Mouse (Mus musculus): Measurements from ENCODE around the gene B3gnt2.
A peak's percentile ranks its signal among the peaks of the same experiment; 100 is the strongest.

Gene B3gnt2

DNA sequence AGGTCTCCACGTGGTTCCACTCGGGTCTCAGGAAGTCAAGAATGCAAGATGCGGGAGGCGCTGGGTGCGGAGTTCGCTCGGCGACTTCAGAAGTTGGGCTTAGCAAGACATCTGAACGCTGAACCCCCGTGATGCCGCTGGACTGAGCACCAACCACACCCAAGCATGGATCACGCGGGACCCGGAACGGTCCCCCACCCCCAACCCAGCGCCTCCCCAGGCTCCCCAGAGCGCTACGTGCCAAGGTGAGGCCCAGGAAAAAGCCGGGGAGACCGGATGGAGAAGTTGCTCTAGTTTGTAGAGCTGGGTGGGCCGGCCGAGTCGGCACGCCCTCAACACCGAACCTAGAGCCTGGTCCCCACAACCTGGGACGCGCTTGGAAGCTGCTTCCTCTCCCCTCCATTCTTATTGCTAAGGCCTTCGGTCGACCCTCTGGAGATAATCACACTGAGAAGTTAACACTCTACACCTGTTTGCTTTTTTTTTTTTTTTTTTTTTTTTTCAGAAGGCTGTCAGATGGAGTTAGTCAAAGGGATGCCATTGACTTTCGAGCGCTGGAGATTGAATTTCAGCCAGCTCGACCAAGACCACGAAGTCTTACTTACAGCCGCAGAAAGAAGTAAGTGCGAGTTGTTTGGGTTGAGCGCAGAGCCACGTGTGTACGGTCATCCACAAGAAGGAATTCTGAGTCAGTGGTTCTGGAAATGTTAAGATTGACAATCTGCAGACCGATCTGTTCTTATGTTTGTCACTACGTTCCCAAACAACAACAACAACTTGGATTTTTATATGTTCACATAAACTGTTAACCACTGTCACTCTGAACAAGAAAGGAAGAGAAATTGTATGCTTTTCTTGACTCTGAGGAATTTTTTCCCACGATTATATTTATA lies at the start of gene B3gnt2:
TSS of gene B3gnt2 (minus strand) at position 627 of the 893 bp plus-strand sequence.
- peak; percentile 71 for DNase-seq

DNA sequence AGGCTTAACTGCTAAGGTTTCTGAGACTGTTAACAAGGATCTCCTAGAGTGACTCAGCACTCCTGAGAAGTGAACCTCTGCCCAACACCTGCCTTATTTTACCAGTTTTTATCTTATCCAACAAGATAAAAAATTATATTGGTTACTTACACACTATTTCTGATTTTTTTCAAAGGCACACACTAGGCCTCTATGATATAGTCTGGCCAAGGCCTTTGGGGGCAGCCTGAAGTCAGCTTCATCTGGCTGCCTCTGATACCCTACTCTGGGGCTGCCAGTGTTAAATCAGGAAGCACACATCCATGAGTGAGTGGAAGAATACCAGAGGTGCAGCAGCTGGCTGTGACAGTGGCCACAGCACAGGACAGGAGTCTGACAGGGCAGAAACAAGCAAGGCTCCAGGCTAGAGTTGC lies 45.7 kb upstream of the B3gnt2 start:
- no peak for DNase-seq

DNA sequence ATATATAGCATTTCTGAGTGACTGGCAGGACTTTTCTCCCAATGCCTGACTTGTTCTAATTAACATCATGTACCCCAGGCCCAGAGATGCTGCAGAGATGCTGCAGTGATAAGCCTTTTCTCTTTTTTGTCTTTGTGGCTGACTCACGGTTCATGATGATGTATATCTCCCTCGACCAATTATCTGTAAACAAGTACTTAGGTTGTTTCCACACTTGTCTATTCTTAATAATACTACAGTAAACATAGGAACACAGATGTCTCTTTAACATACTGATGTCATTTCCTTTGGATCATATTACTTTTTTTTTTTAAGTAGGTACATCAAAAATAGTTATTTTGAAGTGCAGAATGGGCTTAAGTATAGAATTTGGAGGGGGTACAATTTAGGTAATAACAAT lies 42.2 kb upstream of the B3gnt2 start:
- no peak for DNase-seq

DNA sequence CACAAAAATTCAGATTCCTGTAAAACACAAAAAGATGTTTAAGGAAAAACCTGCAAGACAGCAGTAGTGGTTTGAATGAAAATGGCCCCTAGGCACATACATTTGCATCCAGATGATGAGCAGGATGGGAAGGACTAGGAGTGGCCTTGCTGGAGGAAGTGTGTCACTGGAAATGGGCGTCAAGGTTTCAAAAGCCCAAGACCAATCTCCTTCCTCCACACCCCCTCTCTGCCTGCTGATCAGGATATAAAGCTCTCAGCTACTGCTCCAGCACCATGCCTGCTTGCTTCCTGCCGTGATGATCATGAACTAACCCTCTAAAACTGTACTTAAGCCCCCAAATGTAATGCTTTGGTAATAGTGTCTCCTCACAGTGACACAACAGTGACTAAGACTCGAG lies 39.3 kb upstream of the B3gnt2 start:
- no peak for DNase-seq

DNA sequence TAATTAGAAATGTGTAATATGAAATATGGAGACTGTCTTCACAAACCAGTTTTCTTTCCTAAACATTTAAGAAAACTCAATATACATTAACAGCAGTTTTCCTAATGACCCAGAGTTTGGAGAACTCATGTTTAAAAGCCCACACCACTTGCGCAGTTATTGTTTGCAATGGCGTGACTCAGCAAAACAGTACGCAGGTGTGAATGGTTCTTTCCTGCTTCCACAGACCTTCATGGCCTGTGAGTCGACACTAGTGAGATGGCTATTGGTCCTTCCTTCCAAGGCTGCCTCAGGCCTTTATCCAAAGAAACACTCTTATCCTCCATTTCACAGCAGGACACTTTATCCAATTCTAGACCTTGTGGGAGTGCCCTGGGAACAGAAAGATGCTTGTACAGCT lies 36.9 kb upstream of the B3gnt2 start:
- DNase-seq: no peak

DNA sequence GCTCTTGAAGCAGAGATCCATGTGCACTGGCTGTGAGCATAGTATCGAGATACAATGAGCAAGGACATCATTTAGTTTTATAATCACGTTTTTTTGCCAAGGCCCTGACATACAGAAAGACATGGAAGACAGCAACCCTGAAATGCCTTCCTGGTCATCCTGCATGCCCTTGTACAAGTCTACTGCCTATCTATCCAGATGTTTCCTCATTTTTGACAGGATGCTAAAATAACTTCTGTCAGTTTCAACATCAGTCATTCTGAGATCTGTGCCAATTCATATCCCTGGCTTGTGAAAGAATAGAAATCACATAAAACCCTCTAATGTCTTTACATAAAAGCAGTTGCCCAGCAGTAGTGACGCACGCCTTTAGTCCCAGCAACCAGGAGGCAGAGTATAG lies 36.4 kb upstream of the B3gnt2 start:
- no peak for DNase-seq

DNA sequence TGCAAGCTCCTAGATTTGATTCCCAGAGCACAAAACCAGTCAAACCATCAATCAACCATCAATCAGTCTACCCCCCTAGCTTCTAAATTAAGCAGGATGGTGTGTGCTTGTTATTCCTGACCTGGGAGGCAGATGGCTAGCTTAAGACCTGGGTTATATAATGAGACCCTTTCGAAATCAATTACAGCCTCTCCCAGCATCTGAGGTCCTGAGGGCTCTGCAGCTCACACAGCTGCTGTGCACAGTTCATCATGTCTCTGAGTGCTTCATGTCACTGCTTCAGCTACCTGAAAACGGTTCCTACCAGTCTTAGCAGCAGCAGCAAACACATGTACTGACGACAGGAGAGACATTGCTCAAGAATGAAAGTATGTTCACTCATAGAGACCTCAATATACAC lies 32.3 kb upstream of the B3gnt2 start:
- DNase-seq: no peak

DNA sequence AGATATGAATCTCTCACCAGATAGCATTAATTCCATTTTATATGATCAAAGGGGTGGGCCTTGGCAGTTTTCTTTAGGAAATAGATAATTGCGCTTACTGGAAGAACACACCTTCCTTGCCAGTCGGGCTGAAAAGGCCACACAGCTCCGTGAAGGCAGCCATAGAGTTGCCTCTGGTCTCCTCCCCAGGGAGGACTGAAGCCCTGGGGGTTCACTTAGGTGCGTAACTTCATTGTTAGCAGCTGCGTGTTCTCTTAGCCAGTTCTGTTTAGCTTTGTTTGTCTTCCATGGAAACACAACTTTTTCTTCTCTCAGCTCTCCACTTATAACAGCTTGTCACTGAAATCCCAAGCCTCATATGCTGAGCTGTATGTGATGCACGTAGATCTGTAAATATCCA lies 31.7 kb upstream of the B3gnt2 start:
- peak; percentile 20 for DNase-seq

DNA sequence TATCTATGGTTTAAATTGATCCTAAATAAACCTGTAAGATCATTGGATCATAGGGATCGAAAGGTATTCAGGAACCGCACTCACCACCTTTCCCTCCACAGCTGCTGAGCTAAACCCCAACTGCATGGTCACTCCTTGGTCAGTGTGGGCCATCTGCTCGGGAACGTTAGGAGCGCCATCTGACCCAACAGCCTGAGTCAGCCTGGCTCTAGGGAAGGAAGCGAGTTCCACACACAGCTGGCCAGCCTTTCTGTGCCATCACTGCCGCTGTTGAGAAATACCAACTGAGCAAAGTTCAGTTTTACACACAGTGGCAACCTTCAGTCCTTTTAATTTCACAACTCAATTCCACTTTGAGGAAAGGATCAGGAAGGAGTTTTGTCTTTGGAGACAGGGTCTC lies 31.1 kb upstream of the B3gnt2 start:
- DNase-seq: peak; percentile 55

DNA sequence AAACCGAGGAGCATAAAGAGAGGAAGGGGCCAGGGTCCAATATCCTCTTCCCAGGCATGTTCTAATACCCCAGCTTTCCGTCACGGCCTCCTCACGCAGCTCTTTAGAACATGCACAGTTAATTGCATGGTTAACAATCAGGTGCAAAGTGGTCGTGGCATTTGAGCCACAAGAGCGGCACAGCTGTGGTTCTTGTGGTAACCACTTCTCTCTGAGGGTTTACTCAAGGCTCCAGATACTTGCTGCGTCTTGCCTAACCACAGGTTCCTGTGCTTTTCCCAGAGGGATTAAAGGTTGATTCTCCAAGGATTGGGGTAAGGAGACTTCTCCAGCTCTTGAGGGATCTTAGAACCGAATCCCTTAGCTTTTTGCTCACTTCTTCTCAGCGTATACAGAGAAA lies 30.5 kb upstream of the B3gnt2 start:
- peak; percentile 38 for DNase-seq

DNA sequence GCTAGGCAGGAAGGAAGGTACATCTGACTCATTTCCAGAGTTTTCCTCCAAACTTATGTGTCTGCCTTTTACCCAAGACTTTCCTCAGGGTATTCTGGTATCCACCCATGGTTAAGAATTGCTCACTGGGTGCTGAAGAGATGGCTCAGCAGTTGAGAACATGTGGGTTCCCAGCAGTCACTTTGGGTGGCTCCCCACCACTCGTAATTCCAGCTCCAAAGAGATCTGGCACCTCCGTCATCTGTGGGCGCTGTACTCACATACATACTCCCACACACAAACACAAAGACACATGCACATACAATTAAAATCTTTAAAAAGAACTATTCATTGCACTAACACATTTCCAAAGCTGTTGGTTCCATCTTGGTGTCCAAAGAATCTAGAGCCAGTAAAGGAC lies 28.5 kb upstream of the B3gnt2 start:
- no peak for DNase-seq

DNA sequence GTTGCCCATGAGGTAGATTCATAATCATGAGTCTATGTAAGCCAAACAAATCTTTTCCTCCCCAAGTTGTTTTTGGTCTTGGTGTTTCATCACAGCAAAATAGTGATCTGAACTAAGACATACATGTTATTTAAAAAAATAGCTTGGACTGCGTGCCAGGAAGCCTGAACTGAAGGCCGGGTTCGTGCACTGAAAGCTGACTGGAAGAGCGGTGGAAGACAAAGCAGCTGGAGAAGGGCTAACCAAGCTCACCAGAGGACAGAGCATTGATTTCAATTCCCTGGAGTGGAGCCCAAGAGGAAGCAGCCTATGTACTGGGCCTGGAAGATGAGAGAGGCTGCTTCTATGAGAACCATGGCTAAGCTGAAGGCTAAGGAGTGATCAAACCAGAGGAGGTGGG lies 26.2 kb upstream of the B3gnt2 start:
- no peak for DNase-seq

DNA sequence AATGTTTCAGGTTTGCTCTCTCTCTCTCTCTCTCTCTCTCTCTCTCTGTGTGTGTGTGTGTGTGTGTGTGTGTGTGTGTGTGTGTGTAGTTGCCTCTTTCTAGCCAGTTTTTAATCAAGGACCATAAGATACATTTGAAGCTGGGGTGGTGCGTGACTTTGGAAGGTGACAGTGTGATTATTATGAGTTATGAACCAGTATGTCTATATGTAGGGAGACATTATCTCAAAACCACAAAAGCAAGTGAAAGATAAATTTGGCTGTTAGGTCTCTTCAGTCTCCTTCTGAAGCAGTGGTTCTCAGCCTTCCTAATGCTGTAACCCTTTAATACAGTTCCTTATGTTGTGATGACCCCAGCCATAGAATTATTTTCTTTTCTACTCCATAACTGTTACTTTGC lies 24.6 kb upstream of the B3gnt2 start:
- DNase-seq: no peak

DNA sequence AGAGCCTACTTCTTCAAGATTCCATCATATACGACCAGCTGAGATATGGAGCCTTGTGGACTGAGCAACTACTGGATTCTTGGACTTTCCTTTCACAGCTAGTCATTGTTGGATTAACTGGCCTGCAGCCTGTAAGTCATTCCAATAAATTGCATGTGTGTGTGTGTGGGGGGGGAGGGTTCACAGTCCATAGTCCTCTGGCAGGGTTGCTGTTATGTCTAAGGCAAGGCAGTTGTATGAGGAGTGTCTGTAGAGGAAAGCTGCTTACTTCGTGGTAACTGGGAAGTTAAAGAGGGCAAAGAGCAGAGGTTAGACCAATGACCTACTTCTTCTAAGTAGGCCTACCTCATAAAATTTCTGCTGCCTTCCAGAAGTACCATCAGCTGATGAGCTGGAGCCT lies 22.9 kb upstream of the B3gnt2 start:
- DNase-seq: no peak

DNA sequence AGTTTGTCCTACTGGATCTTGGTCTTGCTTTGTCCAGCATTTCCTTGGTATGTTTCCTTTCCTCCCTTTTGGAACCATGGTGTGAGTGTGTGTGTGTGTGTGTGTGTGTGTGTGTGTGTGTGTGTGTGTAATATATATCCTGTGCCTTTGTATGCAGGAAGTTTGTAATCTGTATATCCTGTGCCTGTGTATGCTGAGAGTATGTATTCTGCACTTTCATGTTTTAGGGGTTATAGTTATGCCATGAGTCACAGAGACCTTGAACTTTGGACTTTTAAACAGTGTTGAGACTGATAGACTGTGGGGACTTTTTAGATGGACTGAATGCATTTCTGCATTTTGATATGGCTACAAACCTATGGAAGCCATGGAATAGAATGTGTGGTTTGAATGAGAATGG lies 22.2 kb upstream of the B3gnt2 start:
- DNase-seq: no peak

DNA sequence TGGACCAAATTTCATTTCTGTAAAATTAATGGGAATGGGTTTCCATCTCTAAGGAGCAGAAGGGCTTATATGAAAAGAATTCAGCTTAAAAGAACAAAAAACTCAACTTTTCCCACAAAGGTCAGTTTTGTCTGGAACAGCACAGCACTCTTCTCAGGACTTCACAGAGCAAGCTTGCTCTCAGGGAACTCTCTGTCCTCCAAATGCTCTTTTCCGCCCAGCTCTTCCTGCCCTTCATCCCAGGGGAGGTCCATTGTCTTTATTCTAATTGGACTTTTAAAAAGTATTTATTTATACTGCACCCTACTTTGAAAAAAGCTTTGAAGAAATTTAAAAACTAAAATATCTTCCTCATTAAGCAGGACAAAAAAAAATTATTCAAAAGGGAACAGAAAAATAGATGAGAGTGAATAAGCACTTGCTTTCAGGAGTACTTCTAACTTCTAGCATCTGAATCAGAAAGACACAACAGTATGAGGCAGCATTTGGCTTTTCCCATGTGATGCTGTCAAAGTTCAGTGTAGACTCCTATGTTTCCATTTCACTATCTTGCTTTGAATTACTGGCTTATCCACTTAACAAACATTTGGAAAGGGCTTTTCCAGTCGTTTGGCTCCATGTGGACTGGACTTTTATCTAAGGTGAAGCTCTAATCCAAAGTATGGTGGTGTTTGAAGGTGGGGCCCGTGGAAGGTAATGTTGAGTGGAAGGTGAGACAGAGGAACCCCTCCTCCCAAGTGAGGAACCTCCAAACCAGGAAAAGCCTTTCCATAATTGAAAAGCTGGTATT lies 19.8 kb upstream of the B3gnt2 start:
- no peak for DNase-seq

DNA sequence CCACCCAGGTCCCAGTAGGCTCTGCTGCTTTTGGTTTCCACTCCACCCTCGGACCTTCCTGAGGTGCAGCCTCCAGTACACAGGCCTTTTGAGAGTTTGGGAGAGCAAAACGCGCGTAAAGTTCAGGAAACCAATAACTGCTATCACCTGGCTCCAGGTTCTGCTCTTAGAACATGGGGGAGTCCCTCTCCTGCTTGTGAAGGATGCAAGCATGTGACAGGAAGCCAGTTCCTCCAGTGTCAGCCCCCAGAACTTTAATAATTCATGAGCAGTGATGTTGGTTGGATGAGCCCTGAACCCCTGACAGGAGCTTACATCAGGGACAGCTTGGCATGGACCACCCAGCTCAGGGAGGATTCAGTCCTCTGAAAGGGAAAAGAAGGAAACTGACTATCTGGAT lies 18.9 kb upstream of the B3gnt2 start:
- no peak for DNase-seq

DNA sequence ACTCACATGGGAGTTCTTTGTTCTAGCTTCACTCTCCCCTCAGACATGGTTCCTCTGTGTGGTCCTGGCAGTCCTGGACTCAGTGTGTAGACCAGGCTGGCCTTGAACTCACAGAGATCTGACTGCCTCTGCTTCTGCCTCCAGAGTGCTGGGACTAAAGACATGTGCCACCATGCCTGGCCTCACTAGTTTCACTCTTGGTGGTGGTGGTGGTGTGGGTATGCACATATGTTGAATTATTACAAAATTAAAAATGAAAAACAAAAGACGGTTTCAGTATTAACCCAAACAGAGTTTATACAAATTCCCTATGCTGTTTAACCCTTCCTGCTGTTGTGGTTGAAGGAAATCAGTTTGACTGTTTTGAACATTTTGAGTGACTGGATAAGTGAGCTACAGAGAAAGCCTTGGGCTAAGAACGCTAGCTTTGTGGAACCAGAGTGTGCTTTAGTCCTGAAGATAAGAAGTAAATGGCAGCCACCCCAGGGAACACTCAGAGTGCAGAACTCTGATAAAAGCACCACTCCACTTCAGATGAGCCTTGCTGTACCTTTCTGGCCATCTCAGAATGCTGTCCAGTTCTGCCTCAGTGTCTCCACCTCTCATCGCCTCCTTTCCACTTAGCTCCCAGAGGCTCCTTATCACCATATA lies 16.0 kb upstream of the B3gnt2 start:
- no peak for DNase-seq

DNA sequence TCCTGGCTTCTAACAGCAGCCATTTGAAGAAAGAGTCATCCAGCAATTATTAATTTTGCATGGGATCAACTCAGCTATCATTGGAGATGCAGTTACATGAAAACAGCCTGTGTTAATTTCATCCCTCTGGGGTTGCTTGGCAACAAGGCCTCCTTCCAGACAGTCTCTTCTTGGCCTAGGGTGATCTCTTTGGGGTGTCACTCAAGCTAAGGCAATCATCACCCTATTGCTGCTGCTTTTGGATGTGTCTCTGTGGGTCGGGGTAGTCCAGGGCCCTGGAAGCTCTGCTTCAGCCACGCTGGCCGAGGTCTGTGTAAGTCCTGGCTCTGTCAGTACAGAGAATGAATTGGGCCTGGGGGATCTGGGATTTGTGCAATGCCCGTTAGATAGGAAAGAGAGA lies 14.5 kb upstream of the B3gnt2 start:
- DNase-seq: no peak

DNA sequence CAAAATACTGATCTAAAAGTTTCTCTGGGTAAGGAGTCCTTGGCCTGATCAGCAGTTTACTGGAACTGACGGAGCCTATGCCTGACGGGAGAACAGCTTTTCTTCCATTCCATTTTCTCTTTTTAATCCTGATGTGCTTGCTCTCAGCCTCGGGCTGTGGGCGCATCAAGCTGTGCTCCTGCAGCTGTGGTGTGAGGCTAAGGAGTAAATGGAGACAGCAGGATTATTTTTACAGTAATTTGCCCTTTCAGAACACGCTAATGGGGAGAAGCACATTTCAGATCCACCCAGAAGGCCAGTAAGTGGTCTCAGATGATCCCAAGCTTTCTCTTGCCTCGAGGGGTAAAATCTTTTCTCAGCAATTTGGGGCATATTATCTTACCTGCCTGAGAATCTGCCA lies 14.0 kb upstream of the B3gnt2 start:
- no peak for DNase-seq

DNA sequence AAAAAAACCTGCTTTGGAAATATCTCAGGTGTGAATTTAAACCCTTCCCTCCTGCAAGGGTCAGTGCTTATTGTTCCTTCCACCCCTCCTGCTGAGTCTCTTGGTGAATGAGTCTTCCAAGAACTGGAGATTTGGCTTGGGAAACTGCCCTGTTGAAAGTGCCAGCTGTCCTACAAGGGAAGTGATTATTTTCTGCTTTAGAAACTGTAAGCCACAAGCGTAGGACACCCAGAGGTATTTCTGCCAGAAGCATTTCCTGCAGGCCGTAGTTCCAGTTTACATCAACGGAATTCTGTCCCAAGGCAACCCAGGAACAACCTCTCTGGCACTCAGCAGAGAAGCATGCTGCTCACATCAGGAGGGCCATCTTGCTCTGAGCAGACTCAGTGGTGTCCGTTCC lies 12.6 kb upstream of the B3gnt2 start:
- DNase-seq: no peak

DNA sequence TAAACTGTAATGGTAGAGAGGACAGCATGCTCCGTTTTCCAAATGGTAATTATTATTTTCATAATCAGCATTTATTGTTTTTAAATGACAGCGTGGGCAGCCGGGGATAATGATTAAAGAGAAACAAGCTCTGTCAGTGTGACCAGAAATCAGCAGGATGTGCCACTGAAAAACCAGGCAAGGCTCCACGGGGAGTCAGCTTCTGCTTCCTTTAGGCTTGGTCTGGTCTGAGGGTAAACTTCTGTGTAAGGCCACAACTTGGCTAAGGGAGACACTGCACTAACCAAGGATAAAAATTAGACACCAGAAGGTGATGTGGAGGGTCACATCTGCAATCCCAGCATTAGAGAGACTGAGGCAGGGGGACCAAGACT lies 11.5 kb upstream of the B3gnt2 start:
- no peak for DNase-seq

DNA sequence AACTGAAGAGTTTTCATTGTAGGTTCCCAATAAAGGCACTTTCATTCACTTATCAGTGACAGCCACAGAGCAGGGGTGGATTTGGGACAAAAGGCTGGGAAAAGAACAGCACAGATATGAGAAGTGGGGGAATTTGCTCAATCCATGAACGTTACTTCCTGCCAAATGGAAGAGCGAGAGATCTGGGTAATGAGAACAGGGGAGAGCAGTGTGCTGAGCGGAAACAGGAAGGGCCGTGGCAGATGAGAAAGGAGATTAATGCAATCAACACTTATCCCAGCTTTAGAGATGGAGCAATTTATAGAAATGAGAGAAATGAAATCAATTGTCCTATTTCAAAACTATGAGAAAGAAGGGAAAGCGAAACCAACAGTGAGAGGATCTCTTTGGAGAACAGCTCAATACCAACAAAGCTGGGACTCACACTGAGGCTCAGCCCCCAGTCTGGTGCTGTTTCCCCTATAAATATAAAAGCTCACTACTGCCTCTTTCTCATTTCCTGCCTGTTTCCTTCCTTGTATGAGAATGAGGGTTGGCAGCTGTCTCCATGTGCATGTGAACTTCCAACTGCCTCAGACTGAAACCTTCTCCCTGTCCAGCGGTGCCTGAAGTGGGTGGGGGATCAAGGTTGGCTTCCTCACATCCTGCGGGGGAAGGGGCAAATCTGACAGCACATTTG lies 11.0 kb upstream of the B3gnt2 start:
- DNase-seq: peak; percentile 35
